Mouse (Mus musculus): ENCODE data around the gene Iqsec3. TPM values are rescaled to one million over a fixed set of nuclear protein-coding genes. Genes with fewer than 3 reads are reported as not detected.
A peak's percentile ranks its signal among the peaks of the same experiment; 100 is the strongest.

Gene Iqsec3
- polyA plus RNA-seq (2015; fragmentation: Nextera tagmentation; extraction: Ambion mirVana): not detected in 2 replicates

DNA sequence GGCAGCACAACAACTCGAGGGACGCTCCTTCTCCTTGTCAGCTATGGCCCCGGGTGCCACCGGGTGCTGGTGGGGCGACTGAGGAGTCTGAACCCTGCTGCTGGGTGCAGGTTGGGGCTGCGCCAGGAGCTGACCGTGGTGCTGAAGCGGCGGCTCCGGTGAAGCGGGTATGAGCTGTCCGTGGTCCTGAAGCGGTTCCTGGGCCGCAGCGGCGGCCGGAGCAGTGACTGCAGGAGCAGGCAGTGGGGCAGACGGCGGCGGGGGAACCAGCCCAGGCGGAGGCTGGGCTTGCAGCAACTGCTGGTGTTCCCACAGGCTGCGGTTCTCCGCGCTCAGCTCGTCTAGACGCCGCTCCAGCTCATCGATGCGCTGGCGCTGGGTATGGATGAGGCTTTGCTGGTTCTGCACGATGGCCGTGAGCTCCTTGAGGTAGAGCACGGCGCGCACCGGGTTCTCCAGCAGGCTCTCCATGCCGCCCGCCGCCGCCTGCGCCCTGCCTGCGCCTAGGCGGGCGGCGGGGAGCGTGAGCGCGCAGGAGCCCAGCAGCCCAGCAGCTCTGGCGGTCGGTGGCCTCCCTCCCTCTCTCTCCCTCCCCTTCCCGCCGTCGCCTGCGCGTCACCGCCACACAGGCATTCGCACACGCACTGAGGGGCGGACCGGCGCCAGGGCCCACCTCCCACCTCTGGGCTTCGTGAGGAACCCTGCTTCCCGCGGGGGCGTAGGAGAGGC, at the start of gene Iqsec3:
TSS of gene Iqsec3 (minus strand) at position 586 of the 729 bp plus-strand sequence.
- no peak within 1 kb of the TSS for H3K4me3 ChIP-seq (ENCODE audit: low read depth, low read length)
- ATAC-seq: peak; percentile 92

DNA sequence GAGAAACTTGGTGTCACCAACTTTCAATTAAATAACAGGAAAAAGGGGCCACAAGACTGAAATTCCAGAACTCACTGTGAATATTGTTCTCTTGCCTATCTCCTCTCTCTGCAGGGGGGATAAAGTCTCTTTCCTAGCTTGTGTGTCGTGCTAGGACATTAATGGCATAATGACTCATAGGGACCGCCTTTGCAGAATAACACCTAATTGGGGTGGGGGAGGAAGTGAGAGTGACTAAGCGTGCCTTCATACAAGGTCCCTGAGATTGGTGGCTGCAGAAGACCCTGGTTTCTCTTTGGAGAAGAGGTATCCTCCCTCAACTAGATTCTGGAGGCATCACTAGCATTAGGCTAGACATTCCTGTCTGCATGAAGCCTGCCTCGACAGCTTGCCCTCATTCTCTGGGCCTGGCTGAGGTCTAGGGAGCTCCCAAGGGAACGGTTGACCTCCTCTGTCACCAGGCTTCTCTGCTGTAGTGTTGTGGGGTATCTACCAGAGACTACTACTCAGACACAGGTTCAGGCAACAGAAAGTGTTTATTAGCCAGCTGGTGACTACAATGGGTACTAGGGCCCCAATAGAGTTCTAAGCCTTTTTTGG, 48.7 kb upstream of the Iqsec3 start:
- Histone ChIP-seq H3K9ac (replicated peaks; ENCODE audit: low read depth) (no peak overlapping the region), H3K9me3 (ENCODE audit: low read length) (no peaks in the 10 kb centered on the region), H3K4me3 (ENCODE audit: low read depth, low read length) (no peak overlapping the region), H3K36me3 (ENCODE audit: insufficient read depth, low read length) (no peaks in the 10 kb centered on the region), H3K4me2 (replicated peaks; ENCODE audit: low read depth, low read length) (no peak overlapping the region), H3K27me3 (replicated peaks; ENCODE audit: insufficient read depth, low read length) (no peaks in the 10 kb centered on the region), H3K4me1 (ENCODE audit: insufficient read depth, low read depth, low read length) (no peaks in the 10 kb centered on the region), H3K27ac (ENCODE audit: low read length) (no peak overlapping the region)
- WGBS: 55% methylated on average over 5 of the region's 5 CpGs
- no peak for DNase-seq (ENCODE audit: low spot score)
- ATAC-seq: no peak
- no peak for TF ChIP-seq EP300 (IDR thresholded peaks at IDR 0.05)
- no peak for TF ChIP-seq CTCF (IDR thresholded peaks at IDR 0.05)

More for the DNA sequence above, at the start of gene Iqsec3:
- H3K9ac ChIP-seq (replicated peaks; ENCODE audit: low read depth): no peak within 1 kb of the TSS
- WGBS: under 1% methylated on average over 58 of the region's 65 CpGs
- TF ChIP-seq EP300 (IDR thresholded peaks at IDR 0.05): no peak
- peak; percentile 9; the same call in 1 of the 2 replicates for TF ChIP-seq CTCF (IDR thresholded peaks at IDR 0.05)
- H3K27ac ChIP-seq (ENCODE audit: low read length): no peak within 1 kb of the TSS
- H3K4me2 ChIP-seq (replicated peaks; ENCODE audit: low read depth, low read length): no peak within 1 kb of the TSS
- H3K27me3 ChIP-seq (replicated peaks; ENCODE audit: insufficient read depth, low read length): peaks cover 10% of the 10 kb centered on the region; the same call in 1 of the 2 replicates
- H3K4me1 ChIP-seq (ENCODE audit: insufficient read depth, low read depth, low read length): no peaks in the 10 kb centered on the region
- no peaks in the 10 kb centered on the region for H3K9me3 ChIP-seq (ENCODE audit: low read length)
- no peaks in the 10 kb centered on the region for H3K36me3 ChIP-seq (ENCODE audit: insufficient read depth, low read length)
- DNase-seq (ENCODE audit: low spot score): peak; percentile 92

DNA sequence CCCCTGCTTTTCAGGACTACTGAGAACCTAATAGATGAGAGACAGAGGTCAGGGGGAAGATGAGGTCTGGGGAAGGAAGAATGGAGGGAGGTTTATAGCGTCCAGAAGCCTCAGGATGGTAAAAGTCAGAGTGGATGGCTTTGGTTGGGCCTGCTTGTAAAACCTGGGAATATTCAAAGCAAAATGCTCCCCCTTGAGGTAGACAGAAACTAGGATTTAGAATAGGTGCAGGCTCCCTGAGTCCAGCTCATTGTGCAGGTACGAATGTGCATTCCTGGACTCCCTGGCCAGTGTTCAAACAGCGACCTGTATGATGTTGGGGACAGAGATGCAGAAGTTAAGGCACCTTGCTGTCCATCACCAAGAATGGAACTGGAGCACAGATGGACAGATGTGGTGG, 47.6 kb upstream of the Iqsec3 start:
- Histone ChIP-seq H3K36me3 (ENCODE audit: insufficient read depth, low read length) (no peaks in the 10 kb centered on the region), H3K4me3 (ENCODE audit: low read depth, low read length) (no peak overlapping the region), H3K27me3 (replicated peaks; ENCODE audit: insufficient read depth, low read length) (no peaks in the 10 kb centered on the region), H3K9me3 (ENCODE audit: low read length) (no peaks in the 10 kb centered on the region), H3K4me2 (replicated peaks; ENCODE audit: low read depth, low read length) (no peak overlapping the region), H3K4me1 (ENCODE audit: insufficient read depth, low read depth, low read length) (no peaks in the 10 kb centered on the region), H3K27ac (ENCODE audit: low read length) (no peak overlapping the region), H3K9ac (replicated peaks; ENCODE audit: low read depth) (no peak overlapping the region)
- no peak for ATAC-seq
- TF ChIP-seq CTCF (IDR thresholded peaks at IDR 0.05) (no peak), EP300 (IDR thresholded peaks at IDR 0.05) (no peak)
- DNase-seq (ENCODE audit: low spot score): no peak
- WGBS: 73% methylated on average over 3 of the region's 3 CpGs

DNA sequence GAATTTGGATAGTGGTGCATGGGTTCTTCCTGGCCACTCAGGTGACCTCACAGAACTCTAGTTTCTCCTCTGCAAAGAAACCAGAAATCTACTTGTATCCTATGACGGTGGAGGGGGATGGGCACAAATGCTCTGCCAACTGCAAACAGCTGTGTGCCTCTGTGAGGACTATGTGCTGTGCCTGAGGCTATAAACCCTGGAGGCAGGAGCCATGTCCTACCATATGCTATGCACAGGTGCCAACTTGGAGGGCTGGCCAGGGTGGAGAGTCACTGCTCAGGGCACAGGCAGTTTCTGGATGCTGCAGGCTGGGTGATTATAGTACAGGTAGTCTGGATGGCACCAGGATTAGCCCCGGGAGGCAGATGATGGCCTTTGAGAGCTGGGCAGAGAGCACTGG, 46.4 kb upstream of the Iqsec3 start:
- TF ChIP-seq EP300 (IDR thresholded peaks at IDR 0.05) (no peak), CTCF (IDR thresholded peaks at IDR 0.05) (no peak)
- H3K27ac ChIP-seq (ENCODE audit: low read length): no peak overlapping the region
- DNase-seq (ENCODE audit: low spot score) (no peak), ATAC-seq (no peak)
- no peaks in the 10 kb centered on the region for H3K36me3 ChIP-seq (ENCODE audit: insufficient read depth, low read length)
- no peaks in the 10 kb centered on the region for H3K9me3 ChIP-seq (ENCODE audit: low read length)
- H3K4me2 ChIP-seq (replicated peaks; ENCODE audit: low read depth, low read length): no peak overlapping the region
- no peak overlapping the region for H3K4me3 ChIP-seq (ENCODE audit: low read depth, low read length)
- no peaks in the 10 kb centered on the region for H3K4me1 ChIP-seq (ENCODE audit: insufficient read depth, low read depth, low read length)
- H3K27me3 ChIP-seq (replicated peaks; ENCODE audit: insufficient read depth, low read length): no peaks in the 10 kb centered on the region
- no peak overlapping the region for H3K9ac ChIP-seq (replicated peaks; ENCODE audit: low read depth)
- 61% methylated on average over 2 of the region's 2 CpGs for WGBS

DNA sequence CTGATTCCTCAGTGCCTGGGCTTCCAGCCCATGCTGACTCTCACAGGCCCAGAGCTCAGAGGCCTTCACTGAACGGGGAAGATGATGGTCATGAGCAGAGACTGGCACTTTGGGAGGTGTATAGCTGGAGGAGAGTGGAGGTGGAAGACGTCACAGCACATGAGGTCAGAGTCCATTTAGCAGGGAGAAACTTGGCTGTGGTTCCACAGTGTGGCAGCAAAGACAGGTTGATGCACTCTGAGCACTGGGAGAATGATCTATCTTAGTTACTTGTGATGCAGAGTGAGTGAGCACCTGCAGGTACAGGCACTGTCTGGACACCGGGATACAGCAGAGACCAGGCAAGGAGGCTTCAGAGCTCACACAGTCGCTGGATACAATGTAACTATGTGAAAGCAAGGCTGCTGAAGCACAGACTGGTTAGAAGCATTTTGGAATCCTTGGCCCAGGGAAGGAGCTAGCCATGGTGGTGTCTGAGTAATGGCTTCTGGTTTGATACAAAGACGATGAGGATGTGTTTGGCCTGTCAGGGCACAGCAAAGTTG, 45.9 kb upstream of the Iqsec3 start:
- no peak overlapping the region for H3K4me2 ChIP-seq (replicated peaks; ENCODE audit: low read depth, low read length)
- no peaks in the 10 kb centered on the region for H3K4me1 ChIP-seq (ENCODE audit: insufficient read depth, low read depth, low read length)
- DNase-seq (ENCODE audit: low spot score) (no peak), ATAC-seq (no peak)
- 68% methylated on average over 5 of the region's 5 CpGs for WGBS
- TF ChIP-seq EP300 (IDR thresholded peaks at IDR 0.05) (no peak), CTCF (IDR thresholded peaks at IDR 0.05) (no peak)
- H3K27me3 ChIP-seq (replicated peaks; ENCODE audit: insufficient read depth, low read length): no peaks in the 10 kb centered on the region
- H3K4me3 ChIP-seq (ENCODE audit: low read depth, low read length): no peak overlapping the region
- no peak overlapping the region for H3K27ac ChIP-seq (ENCODE audit: low read length)
- no peak overlapping the region for H3K9ac ChIP-seq (replicated peaks; ENCODE audit: low read depth)
- no peaks in the 10 kb centered on the region for H3K9me3 ChIP-seq (ENCODE audit: low read length)
- no peaks in the 10 kb centered on the region for H3K36me3 ChIP-seq (ENCODE audit: insufficient read depth, low read length)

DNA sequence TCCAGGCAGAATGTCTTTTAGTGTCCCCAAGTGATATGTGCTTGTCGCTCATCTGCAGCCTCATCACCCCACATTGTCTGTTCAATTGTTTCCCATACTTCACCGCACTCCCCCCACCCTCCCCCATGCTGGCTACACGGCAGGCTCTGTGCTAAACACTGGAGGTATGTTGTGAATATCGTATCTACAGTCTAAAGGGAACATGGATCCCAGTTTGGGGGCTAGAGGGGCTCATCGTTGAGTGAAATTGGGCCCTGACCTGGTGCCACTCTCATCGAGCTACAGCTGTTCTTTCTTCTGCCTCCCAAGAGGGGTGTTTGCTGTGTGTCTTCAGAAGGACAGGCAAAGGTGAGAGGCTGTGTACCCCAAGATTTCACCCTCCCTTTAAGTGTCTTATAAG, 44.2 kb upstream of the Iqsec3 start:
- ATAC-seq (no peak), DNase-seq (ENCODE audit: low spot score) (no peak)
- no peaks in the 10 kb centered on the region for H3K4me1 ChIP-seq (ENCODE audit: insufficient read depth, low read depth, low read length)
- no peak overlapping the region for H3K9ac ChIP-seq (replicated peaks; ENCODE audit: low read depth)
- H3K4me3 ChIP-seq (ENCODE audit: low read depth, low read length): no peak overlapping the region
- no peaks in the 10 kb centered on the region for H3K9me3 ChIP-seq (ENCODE audit: low read length)
- 70% methylated on average over 6 of the region's 6 CpGs for WGBS
- no peak for TF ChIP-seq CTCF (IDR thresholded peaks at IDR 0.05)
- TF ChIP-seq EP300 (IDR thresholded peaks at IDR 0.05): no peak
- no peaks in the 10 kb centered on the region for H3K27me3 ChIP-seq (replicated peaks; ENCODE audit: insufficient read depth, low read length)
- no peaks in the 10 kb centered on the region for H3K36me3 ChIP-seq (ENCODE audit: insufficient read depth, low read length)
- no peak overlapping the region for H3K27ac ChIP-seq (ENCODE audit: low read length)
- no peak overlapping the region for H3K4me2 ChIP-seq (replicated peaks; ENCODE audit: low read depth, low read length)

Data from lung, postnatal 0 days (tissue).